Mouse (Mus musculus) G1E (cell line): Measurements from ENCODE around the gene Pum2. TPM values are rescaled to one million over a fixed set of nuclear protein-coding genes. Genes with fewer than 3 reads are reported as not detected.
A peak's percentile ranks its signal among the peaks of the same experiment; 100 is the strongest.

Experiments
- ATAC-seq: 2 replicates; pipeline ENCODE4 v1.8.0; 2016; ENCODE audit warnings: mild to moderate bottlenecking; ENCODE audit not compliant: insufficient number of reproducible peaks, poor library complexity, low FRiP score, severe bottlenecking; ENCODE audit errors: extremely low read depth
- DNase-seq: peaks from one replicate; pipeline ENCODE4 v3.0.0; 2012; ENCODE audit warnings: low spot score
- H3K27me3 ChIP-seq: 2 replicates; pipeline ENCODE4 v1.6.1; 2012; ENCODE audit warnings: mild to moderate bottlenecking, low read length, inconsistent platforms; ENCODE audit not compliant: insufficient read depth
- H3K36me3 ChIP-seq: replicated peaks from 2 replicates; pipeline ENCODE3; 2012; ENCODE audit warnings: mild to moderate bottlenecking, inconsistent platforms
- H3K4me1 ChIP-seq: 2 replicates; pipeline ENCODE4 v1.6.1; 2012; ENCODE audit warnings: low read depth, low read length, inconsistent platforms, mixed read lengths; ENCODE audit not compliant: insufficient read depth
- H3K4me3 ChIP-seq: 2 replicates; pipeline ENCODE4 v1.5.1; 2012; ENCODE audit warnings: low read depth, mild to moderate bottlenecking, inconsistent platforms, low read length, moderate library complexity, mixed read lengths
- H3K9me3 ChIP-seq: replicated peaks from 2 replicates; pipeline ENCODE4 v1.6.1; 2012; ENCODE audit warnings: inconsistent platforms
- CTCF ChIP-seq: IDR thresholded peaks from 2 replicates; pipeline ENCODE4 v1.5.1; 2012; ENCODE audit warnings: low read depth, low read length, inconsistent platforms, mixed read lengths
- GATA1 ChIP-seq: IDR thresholded peaks from 2 replicates; pipeline ENCODE4 v1.6.1; 2012; ENCODE audit warnings: borderline replicate concordance, low read length, inconsistent platforms, mixed read lengths
- GATA2 ChIP-seq: IDR thresholded peaks from 2 replicates; pipeline ENCODE4 v1.6.1; 2012; ENCODE audit warnings: low read depth, low read length, inconsistent platforms, borderline replicate concordance
- POLR2AphosphoS5 ChIP-seq: IDR thresholded peaks from 2 replicates; pipeline ENCODE4 v1.6.1; 2012; ENCODE audit warnings: low read depth, low read length, inconsistent platforms; ENCODE audit not compliant: insufficient replicate concordance
- TAL1 ChIP-seq: conservative IDR thresholded peaks from 2 replicates; pipeline ENCODE4 v1.6.1; 2012; ENCODE audit warnings: low read depth, low read length, inconsistent platforms, mixed read lengths
- polyA plus RNA-seq: library from polyadenylated mRNA; stranded (reverse); fragments of >175 nt; gene quantifications from 2 replicates; pipeline ENCODE4 v1.2.3, GENCODE M21; 2012
- total RNA-seq, 2 experiments: library from RNA; stranded (forward) in 1 of 2; stranded (reverse) in 1 of 2; fragments of 200-1000 nt in 1 of 2; fragments of >200 nt in 1 of 2; fragmentation: Nextera tagmentation in 1 of 2; gene quantifications; 2 replicates each; pipeline ENCODE4 v1.2.3; 2014 to 2017

Gene Pum2
- total and polyA plus RNA-seq, 3 experiments = 72.9 to 178 (median 172) TPM

- DNase-seq (no peak), ATAC-seq (no peak)
- Histone ChIP-seq H3K36me3 (peaks cover 5% of the 10 kb centered on the region), H3K9me3 (no peaks in the 10 kb centered on the region), H3K4me1 (no peaks in the 10 kb centered on the region), H3K4me3 (no peak overlapping the region), H3K27me3 (no peaks in the 10 kb centered on the region)
- no peak for TF ChIP-seq TAL1
- no peak for TF ChIP-seq POLR2AphosphoS5
- TF ChIP-seq GATA1 = no peak
- TF ChIP-seq GATA2 = no peak
- TF ChIP-seq CTCF = no peak
Observed at GRCm38 (mm10) chr12:8764221-8764930, 90.4 kb downstream of the Pum2 start.

GRCm38 (mm10) chr12:8770946-8771843, 97.3 kb downstream of the Pum2 start, which contains the start of gene Sdc1:
TSS of gene Sdc1 (plus strand) at chr12:8771323.
- no peak for TF ChIP-seq POLR2AphosphoS5
- TF ChIP-seq GATA1 = no peak
- no peak for TF ChIP-seq TAL1
- no peak for TF ChIP-seq CTCF
- TF ChIP-seq GATA2 = no peak
- H3K4me1 ChIP-seq = peaks cover 24% of the 10 kb centered on the region
- H3K9me3 ChIP-seq = no peaks in the 10 kb centered on the region
- no peaks in the 10 kb centered on the region for H3K36me3 ChIP-seq
- H3K4me3 ChIP-seq = peak within 1 kb of the TSS; percentile 69
- peaks cover 36% of the 10 kb centered on the region for H3K27me3 ChIP-seq
- ATAC-seq (no peak), DNase-seq (peak; percentile 27)

- no peaks in the 10 kb centered on the region for H3K9me3 ChIP-seq
- H3K27me3 ChIP-seq = peaks cover 36% of the 10 kb centered on the region
- TF ChIP-seq GATA2 (no peak), CTCF (no peak), GATA1 (no peak), TAL1 (no peak), POLR2AphosphoS5 (no peak)
- no peak for ATAC-seq
- DNase-seq = peak; percentile 11
- no peaks in the 10 kb centered on the region for H3K36me3 ChIP-seq
- H3K4me1 ChIP-seq = peaks cover 24% of the 10 kb centered on the region
- peak overlapping the region; percentile 69 for H3K4me3 ChIP-seq
Observed at GRCm38 (mm10) chr12:8771844-8772380, 98.0 kb downstream of the Pum2 start.

GRCm38 (mm10) chr12:8772451-8773143, 98.7 kb downstream of the Pum2 start:
- no peak for TF ChIP-seq GATA1
- TF ChIP-seq GATA2 = no peak
- no peak for TF ChIP-seq TAL1
- TF ChIP-seq POLR2AphosphoS5 = no peak
- TF ChIP-seq CTCF = no peak
- H3K4me3 ChIP-seq = peak overlapping the region; percentile 69
- peaks cover 24% of the 10 kb centered on the region for H3K4me1 ChIP-seq
- ATAC-seq (no peak), DNase-seq (peak; percentile 8)
- no peaks in the 10 kb centered on the region for H3K36me3 ChIP-seq
- no peaks in the 10 kb centered on the region for H3K9me3 ChIP-seq
- peaks cover 36% of the 10 kb centered on the region for H3K27me3 ChIP-seq

- DNase-seq (no peak), ATAC-seq (no peak)
- H3K4me3 ChIP-seq = no peak overlapping the region
- H3K4me1 ChIP-seq = peaks cover 24% of the 10 kb centered on the region
- H3K36me3 ChIP-seq = no peaks in the 10 kb centered on the region
- H3K9me3 ChIP-seq = no peaks in the 10 kb centered on the region
- TF ChIP-seq TAL1 (no peak), POLR2AphosphoS5 (no peak), CTCF (no peak), GATA1 (no peak), GATA2 (no peak)
- H3K27me3 ChIP-seq = peaks cover 40% of the 10 kb centered on the region
Observed at GRCm38 (mm10) chr12:8773336-8773735, 99.4 kb downstream of the Pum2 start.

GRCm38 (mm10) chr12:8774183-8774582, 100.2 kb downstream of the Pum2 start:
- no peaks in the 10 kb centered on the region for H3K36me3 ChIP-seq
- H3K4me1 ChIP-seq = peaks cover 24% of the 10 kb centered on the region
- H3K9me3 ChIP-seq = no peaks in the 10 kb centered on the region
- no peak for DNase-seq
- no peak overlapping the region for H3K4me3 ChIP-seq
- peaks cover 42% of the 10 kb centered on the region for H3K27me3 ChIP-seq
- no peak for ATAC-seq
- TF ChIP-seq TAL1 = no peak
- no peak for TF ChIP-seq GATA2
- TF ChIP-seq POLR2AphosphoS5 = no peak
